Mouse (Mus musculus) kidney, postnatal 14 days (tissue): Measurements from ENCODE around the gene Ccdc32.
A peak's percentile ranks its signal among the peaks of the same experiment; 100 is the strongest.

ENCODE experiments used
- DNase-seq: peaks from one replicate; pipeline ENCODE4 v3.0.0; 2022; ENCODE audit warnings: mixed read lengths

Gene Ccdc32

DNA sequence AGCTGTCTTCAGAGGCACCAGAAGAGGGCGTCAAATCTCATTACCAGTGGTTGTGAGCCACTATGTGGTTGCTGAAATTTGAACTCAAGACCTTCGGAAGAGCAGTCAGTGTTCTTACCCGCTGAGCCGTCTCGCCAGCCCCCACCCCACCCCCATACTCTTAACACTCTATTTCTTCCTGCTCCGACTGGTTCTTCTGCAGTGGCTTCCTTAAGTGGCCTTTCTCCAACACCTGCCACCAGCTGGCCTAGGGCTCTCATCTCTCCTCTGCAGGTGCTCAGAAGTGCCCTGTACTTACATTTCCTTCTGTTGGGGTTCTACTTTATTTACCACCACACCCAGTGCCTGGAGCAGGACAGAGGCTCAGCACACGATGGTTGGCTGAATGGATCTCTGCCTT is 14.2 kb downstream of the Ccdc32 start:
- no peak for DNase-seq

GRCm38 (mm10) chr2:119009376-119009775 is 19.8 kb downstream of the Ccdc32 start:
- no peak for DNase-seq

- no peak for DNase-seq
Observed at GRCm38 (mm10) chr2:119006886-119007285, 22.3 kb downstream of the Ccdc32 start.

DNA sequence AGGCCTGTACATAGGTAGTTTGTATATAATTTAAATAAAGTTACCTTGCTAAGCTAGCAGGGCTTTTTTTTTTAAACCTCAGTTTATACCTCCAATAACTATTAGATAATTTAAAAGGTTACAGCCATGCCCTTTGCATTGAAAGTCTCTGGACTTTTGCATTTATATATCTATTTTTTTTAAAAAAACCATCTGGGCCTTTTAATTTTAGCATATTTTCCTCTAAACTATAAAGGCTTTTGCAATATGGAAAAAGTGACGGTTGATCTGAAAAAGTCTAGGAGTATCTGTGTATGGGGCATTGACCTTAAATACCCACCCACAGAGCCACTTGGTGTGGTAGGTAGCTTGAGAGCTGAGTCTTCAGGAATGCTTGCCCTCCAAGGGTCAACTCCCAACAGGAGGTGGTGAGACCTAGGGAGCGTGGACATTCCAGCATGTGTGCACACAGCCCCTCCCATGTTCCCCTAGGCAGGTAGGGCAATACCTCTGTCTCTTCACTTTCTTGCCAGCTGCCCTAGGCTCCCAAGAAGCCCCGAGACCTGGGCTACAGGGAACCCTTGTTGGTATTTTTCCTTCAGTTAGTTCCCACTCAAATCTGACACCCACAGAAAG is 30.1 kb downstream of the Ccdc32 start:
- DNase-seq = no peak

GRCm38 (mm10) chr2:118998115-118998866 is 30.9 kb downstream of the Ccdc32 start:
- no peak for DNase-seq

DNA sequence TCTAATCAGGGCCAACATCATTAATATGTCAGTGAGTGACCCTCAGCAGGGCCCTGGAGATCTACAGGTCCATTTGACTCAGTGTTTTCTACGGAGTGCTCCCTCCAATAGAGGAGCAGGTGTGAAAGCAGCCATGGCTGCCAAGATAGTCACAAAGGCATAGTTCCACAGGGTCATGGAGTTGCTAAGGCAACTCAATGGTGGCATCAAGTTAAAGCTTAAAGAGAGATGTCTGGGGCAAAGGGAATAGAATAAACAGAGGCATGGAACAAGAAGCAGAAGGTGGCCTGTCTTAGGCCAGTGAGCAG is 32.4 kb downstream of the Ccdc32 start:
- DNase-seq = no peak

- DNase-seq = no peak
Observed at GRCm38 (mm10) chr2:118995919-118996797, 33.0 kb downstream of the Ccdc32 start.

GRCm38 (mm10) chr2:118995490-118995889 is 33.7 kb downstream of the Ccdc32 start:
- no peak for DNase-seq

DNA sequence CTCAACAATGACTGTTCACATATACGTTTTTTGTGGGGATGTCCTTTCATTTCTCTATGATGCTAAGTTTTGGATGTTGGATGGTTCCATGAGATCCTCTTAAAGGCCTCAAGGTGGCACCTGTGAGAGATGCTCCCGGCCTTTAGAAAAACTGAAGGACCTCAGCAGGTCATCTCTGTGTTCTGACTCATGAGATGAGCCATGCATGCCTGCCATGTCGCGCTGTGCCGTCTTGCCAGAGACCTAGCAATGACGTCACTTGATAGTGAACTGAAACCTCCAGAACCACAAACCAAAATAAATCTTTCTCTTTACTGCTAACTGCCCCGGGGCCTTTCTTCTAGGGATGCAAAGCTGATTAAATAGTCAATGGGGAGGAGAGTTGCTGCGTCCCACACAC is 45.4 kb downstream of the Ccdc32 start:
- no peak for DNase-seq

- no peak for DNase-seq
Observed at GRCm38 (mm10) chr2:118980841-118981240, 48.4 kb downstream of the Ccdc32 start.

DNA sequence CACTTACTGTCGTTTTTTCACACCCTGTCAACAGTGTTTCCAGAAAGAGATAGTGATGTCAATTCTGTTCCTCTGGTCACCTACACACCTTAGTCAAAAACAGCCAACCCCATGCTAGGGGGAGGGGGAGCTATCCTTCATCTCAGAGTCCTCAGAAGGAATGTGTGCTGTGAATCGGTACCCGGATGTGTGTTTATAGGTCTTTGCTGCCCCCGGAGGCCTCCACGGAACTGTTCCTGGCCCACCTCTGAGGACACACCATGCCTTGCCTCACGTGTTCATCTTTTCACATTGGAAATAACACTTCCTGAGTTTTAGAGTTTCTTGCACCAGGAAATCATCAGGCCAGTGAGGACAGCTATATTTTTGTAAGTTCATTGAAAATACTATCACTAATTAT is 51.1 kb downstream of the Ccdc32 start:
- DNase-seq = peak; percentile 6

DNA sequence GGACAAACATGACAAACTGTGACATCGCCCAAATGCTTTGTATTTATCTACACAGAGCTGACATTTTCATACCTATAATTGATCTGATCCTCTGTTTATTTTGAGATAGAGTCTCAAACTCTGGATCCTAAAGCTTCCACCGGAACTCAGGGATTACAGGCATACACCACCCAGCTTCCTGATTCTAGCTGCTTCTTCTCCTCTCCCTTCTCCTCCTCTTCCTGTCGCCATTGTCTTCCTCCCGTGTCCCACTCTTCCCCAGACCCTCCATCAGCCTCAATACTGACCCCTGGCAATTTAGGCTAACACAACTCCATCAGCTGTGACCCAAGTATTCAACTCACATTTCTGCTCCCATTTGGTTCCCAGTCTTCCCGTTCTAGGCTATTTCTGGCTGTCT is 52.3 kb downstream of the Ccdc32 start:
- DNase-seq = no peak

DNA sequence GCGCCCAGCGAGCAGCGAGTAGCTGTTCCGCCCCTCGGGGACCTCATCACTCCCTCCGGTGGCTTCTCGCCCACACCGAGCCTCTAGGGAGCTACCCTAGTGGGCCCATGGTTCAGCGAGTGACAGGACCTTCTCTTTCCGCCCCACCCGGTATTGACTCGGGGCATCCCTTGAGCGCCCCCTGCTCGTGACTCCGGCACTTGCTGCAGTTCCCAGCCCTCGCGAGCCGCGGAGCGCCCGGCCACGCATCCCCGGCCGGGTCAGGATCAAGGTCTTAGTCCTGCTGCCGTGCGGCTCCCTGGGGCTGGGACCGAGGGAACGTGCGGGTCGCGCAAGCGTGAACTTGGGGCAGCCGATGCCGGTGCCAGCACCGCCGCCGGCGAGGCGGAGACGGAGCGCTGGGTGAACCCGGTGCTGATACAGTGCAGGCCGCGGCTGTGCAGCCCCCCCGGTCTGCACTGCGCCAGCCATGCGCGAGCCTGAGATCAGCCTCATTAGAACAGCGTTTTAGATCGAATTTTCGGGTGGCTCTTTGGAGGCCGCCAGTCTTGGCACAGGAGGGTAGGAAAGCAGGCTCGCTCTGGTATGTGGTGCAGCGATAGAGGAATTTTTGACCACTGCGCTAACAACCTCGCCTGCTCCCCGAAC is 52.8 kb downstream of the Ccdc32 start:
- peak; percentile 88 for DNase-seq

DNA sequence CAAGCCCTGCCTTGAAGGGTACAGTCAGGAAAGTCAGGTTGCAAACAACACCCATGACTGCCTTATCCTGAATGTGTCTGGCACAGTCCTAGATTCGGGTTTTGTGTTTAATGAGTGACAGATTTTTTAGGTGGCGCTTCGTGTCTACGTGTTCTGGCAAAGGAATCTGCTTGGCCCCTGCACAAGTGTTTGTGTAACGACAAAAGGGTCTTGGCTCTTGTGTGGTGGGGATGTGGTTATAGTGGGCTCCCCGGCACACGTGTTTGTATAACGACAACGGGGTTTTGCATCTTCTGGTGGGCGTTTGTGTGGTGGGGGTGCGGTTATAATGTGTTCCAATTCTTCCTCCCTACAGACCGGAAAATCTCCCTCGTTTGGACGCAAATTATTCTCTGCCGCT is 53.3 kb downstream of the Ccdc32 start:
- DNase-seq = peak; percentile 15

GRCm38 (mm10) chr2:118972687-118973376 is 56.4 kb downstream of the Ccdc32 start:
- peak; percentile 91 for DNase-seq

DNA sequence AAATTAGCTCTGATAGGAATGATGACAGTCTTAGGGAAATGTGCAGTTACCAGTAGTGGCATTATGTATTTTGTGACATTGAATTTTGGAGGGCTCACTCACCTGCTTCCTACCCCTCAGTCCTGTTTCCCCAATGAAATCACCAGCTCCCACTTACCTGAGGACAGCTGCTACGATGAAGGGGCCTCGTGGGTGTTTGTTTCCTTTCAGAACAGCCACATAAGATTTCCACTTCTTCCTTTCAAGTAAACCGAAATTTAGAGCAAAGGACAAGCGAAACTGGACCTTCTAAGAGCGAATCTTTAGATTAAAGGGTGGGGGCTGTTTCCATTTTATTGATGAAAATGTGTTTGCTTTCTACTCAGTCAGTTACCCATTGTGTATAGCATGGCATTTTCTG is 57.1 kb downstream of the Ccdc32 start:
- DNase-seq = no peak

DNA sequence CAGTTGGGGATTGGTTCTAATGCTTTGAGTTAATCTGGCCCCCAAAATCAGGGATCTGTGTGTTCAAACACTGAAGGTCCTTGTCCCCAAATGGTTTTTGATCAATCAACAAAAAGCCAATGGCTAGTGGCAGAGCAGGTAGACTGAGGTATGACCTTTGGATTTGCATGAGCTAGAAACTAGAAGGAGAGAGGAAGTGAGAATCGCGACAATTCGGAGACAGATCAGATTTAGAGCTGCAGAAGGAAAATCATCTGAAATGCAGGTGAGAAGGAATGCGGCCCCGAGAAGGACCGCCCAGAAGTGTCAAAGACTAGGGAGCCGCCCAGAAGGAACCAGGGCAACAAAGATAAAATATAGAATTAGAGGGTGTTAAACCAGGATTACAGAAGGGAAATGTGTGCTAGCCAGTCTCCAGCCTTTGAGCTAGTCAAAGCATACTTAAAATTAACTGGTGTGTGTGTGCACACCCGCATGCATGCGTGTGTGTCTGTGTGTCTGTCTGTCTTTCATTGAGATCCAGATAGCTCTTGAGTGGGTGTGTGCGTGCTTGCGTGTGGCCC is 59.5 kb downstream of the Ccdc32 start:
- DNase-seq = no peak
